Mouse (Mus musculus) intestine, embryonic 15.5 days (tissue): Measurements from ENCODE around the gene Ehbp1l1. TPM values are rescaled to one million over a fixed set of nuclear protein-coding genes. Genes with fewer than 3 reads are reported as not detected.

Source experiments
- ATAC-seq: fragments of 200-750 bp; cut with Nextera tagmentation; 2 replicates; pipeline ENCODE4 v1.8.0; 2017; ENCODE audit warnings: moderate TSS enrichment, moderate library complexity
- H3K27ac ChIP-seq: fragments of 300-500 bp; sonication (generic); 2 replicates; pipeline ENCODE4 v1.5.1; 2015; ENCODE audit warnings: mild to moderate bottlenecking, inconsistent platforms
- H3K27me3 ChIP-seq: fragments of 300-500 bp; sonication (generic); replicated peaks from 2 replicates; pipeline ENCODE4 v1.6.1; 2015; ENCODE audit warnings: inconsistent platforms
- H3K36me3 ChIP-seq: fragments of 300-500 bp; sonication (generic); 2 replicates; pipeline ENCODE4 v1.6.1; 2015; ENCODE audit warnings: inconsistent platforms
- H3K4me1 ChIP-seq: fragments of 300-500 bp; sonication (generic); replicated peaks from 2 replicates; pipeline ENCODE4 v1.6.1; 2015; ENCODE audit warnings: inconsistent platforms
- H3K4me2 ChIP-seq: fragments of 300-500 bp; sonication (generic); replicated peaks from 2 replicates; pipeline ENCODE4 v1.6.1; 2015; ENCODE audit warnings: mild to moderate bottlenecking, inconsistent platforms
- H3K4me3 ChIP-seq: fragments of 300-500 bp; sonication (generic); replicated peaks from 2 replicates; pipeline ENCODE4 v1.5.1; 2015; ENCODE audit warnings: inconsistent platforms
- H3K9ac ChIP-seq: fragments of 300-500 bp; sonication (generic); 2 replicates; pipeline ENCODE4 v1.6.1; 2015; ENCODE audit warnings: inconsistent platforms
- H3K9me3 ChIP-seq: fragments of 300-500 bp; sonication (generic); 2 replicates; pipeline ENCODE4 v1.6.1; 2016; ENCODE audit warnings: inconsistent platforms
- WGBS: fragments of 180-500 bp; shearing (Covaris S2); methylation state at CpG from one replicate; pipeline ENCODE4 v1.1.7; 2015; 5-methylcytosine and 5-hydroxymethylcytosine counted together
- polyA plus RNA-seq: library from polyadenylated mRNA; unstranded; fragments of >200 nt; fragmentation: Nextera tagmentation; extraction: Ambion mirVana; gene quantifications from 2 replicates; pipeline ENCODE4 v1.2.1, GENCODE M21; 2015

Ehbp1l1 gene
- polyA plus RNA-seq, 1 experiment from 2014 or later, result 38.6 TPM

DNA sequence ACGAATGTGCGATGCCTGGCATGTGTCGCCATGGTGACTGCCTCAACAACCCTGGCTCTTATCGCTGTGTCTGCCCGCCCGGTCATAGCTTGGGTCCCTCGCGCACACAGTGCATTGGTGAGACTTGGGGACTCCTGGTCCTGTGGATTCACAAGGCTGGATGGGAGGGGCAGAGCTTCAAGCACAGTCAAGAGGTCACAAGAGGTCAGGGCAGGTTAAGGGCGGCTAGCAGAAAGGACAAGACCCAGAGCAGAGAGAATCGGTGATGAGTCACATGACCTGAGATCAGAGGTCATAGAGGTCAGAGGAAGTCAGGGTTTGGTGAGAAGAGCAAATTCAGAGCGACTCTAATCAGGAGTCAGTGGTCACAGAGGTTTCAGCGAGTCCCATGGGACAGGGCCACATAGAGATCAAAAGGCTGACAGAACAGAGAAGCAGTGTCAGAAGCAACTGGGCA, 20.8 kb upstream of the Ehbp1l1 start:
- Histone ChIP-seq H3K36me3 (no peaks in the 10 kb centered on the region), H3K27me3 (peaks cover 33% of the 10 kb centered on the region), H3K9ac (no peak overlapping the region), H3K4me2 (no peak overlapping the region), H3K27ac (no peak overlapping the region), H3K4me1 (peaks cover 32% of the 10 kb centered on the region), H3K9me3 (no peaks in the 10 kb centered on the region), H3K4me3 (no peak overlapping the region)
- ATAC-seq, result no peak
- 37% methylated on average over 12 of the region's 12 CpGs for WGBS

DNA sequence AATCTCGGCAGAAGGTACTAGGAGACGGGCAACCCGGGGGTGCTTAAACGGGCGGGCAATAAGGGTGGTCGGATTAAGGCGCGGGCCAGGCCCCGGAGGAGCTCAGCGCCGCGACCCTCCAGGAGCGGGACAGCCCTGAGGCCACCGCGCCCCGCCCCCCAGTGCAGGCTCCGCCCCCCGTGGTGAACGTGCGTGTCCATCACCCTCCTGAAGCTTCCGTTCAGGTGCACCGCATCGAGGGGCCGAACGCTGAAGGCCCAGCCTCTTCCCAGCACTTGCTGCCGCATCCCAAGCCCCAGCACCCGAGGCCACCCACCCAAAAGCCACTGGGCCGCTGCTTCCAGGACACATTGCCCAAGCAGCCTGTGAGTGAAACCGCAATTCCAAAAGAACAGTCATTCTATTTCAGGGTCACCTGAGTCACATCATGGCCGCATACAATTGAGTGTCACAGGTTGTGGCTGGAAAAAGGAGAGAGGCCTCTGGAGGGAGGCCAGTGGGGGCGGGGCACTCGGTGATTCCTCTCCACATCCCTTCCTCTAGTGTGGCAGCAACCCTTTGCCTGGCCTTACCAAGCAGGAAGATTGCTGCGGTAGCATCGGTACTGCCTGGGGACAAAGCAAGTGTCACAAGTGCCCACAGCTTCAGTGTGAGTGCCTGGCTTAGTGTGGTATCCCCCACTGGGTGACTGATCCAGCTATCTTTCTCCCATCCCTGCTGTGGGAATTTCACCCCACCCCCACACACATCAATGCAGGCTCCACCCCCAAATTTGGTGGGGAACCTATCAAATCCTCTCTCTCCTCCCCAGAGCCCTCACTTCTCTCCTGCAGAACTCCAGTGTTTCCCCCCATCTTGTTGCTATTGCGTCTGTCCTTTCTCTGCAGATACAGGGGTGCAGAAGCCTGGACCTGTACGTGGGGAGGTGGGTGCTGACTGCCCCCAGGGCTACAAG, 19.9 kb upstream of the Ehbp1l1 start:
- WGBS, result 9% methylated on average over 35 of the region's 36 CpGs
- no peaks in the 10 kb centered on the region for H3K36me3 ChIP-seq
- no peak overlapping the region for H3K27ac ChIP-seq
- H3K4me3 ChIP-seq, result peak overlapping the region; percentile 21
- peaks cover 32% of the 10 kb centered on the region for H3K4me1 ChIP-seq
- no peak for ATAC-seq
- H3K9me3 ChIP-seq, result no peaks in the 10 kb centered on the region
- no peak overlapping the region for H3K9ac ChIP-seq
- H3K4me2 ChIP-seq, result peak overlapping the region; percentile 61
- H3K27me3 ChIP-seq, result peaks cover 28% of the 10 kb centered on the region

DNA sequence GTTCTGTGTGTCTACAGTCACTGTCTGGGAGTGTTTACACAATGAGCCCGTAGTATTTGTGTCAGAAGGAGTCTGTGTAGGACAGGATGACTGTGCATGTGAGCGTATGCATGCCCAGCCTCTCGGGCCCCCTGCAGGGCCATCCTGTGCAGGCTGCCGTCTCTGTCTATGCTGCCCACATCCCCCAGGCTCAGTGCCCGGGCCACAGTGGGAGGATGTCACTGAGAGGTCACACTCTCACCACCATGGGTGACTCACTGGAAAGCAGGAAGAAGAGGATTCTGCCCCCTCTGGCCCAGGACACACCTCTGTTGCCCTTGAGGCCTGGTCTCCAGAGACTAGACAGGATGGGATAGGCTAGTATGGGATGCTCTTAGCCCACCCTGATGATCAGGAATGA, 17.5 kb upstream of the Ehbp1l1 start:
- H3K4me3 ChIP-seq, result no peak overlapping the region
- peaks cover 42% of the 10 kb centered on the region for H3K4me1 ChIP-seq
- ATAC-seq, result no peak

DNA sequence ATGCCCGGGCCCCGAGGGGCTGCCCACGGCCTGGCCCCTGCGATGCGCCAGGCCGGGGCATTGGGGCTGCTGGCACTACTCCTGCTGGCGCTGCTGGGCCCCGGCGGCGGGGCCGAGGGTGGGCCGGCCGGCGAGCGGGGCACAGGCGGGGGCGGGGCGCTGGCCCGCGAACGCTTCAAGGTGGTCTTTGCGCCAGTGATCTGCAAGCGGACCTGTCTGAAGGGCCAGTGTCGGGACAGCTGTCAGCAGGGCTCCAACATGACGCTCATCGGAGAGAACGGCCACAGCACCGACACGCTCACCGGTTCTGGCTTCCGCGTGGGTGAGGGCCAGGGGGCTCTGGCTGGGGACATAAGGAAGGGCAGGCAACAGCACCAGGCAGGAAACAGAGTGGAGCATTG, 16.1 kb upstream of the Ehbp1l1 start:
- H3K4me3 ChIP-seq, result peak overlapping the region; percentile 62
- peaks cover 7% of the 10 kb centered on the region for H3K27me3 ChIP-seq
- peak overlapping the region; percentile 85 for H3K9ac ChIP-seq
- peak overlapping the region; percentile 94 for H3K27ac ChIP-seq
- H3K36me3 ChIP-seq, result no peaks in the 10 kb centered on the region
- peaks cover 42% of the 10 kb centered on the region for H3K4me1 ChIP-seq
- WGBS, result 2% methylated on average over 32 of the region's 32 CpGs
- peak; percentile 51 for ATAC-seq
- no peaks in the 10 kb centered on the region for H3K9me3 ChIP-seq
- H3K4me2 ChIP-seq, result peak overlapping the region; percentile 96

More for the DNA sequence above, 17.5 kb upstream of the Ehbp1l1 start:
- Histone ChIP-seq H3K27me3 (peaks cover 7% of the 10 kb centered on the region), H3K27ac (no peak overlapping the region), H3K4me2 (peak overlapping the region; percentile 96), H3K36me3 (no peaks in the 10 kb centered on the region), H3K9ac (no peak overlapping the region), H3K9me3 (no peaks in the 10 kb centered on the region)
- WGBS, result 36% methylated on average over 5 of the region's 5 CpGs

DNA sequence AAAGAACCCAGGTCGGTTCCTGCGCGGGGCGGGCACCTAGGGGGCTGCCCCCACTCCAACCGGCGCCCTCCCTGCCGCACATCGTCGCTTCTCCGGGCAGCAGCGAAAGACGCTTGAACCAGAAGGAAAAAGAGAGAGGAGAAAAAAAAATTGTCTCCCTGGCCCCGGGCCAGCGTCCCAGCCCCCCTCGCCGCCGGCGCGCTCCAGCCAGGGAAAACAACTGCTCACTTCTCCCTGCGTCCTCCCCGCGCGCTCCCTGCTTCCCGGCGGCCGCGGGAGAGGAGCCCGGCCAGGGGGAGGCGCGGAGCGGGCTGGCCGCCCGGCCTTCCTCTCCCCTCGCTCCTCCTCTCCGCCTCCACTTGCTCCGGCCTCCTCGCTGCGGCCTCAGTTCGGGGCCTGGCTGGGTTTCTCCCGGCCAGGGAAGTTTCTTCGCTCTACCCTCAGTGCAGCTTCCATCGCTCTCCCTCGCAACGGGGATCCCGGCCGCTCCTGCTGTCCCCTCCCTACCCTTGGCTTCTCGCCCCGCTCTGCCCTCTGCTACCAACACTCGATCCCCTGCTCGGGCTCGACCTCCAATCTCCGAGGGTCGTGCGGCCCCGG, 15.6 kb upstream of the Ehbp1l1 start:
- H3K4me1 ChIP-seq, result peaks cover 42% of the 10 kb centered on the region
- under 1% methylated on average over 54 of the region's 55 CpGs for WGBS
- peak overlapping the region; percentile 94 for H3K27ac ChIP-seq

DNA sequence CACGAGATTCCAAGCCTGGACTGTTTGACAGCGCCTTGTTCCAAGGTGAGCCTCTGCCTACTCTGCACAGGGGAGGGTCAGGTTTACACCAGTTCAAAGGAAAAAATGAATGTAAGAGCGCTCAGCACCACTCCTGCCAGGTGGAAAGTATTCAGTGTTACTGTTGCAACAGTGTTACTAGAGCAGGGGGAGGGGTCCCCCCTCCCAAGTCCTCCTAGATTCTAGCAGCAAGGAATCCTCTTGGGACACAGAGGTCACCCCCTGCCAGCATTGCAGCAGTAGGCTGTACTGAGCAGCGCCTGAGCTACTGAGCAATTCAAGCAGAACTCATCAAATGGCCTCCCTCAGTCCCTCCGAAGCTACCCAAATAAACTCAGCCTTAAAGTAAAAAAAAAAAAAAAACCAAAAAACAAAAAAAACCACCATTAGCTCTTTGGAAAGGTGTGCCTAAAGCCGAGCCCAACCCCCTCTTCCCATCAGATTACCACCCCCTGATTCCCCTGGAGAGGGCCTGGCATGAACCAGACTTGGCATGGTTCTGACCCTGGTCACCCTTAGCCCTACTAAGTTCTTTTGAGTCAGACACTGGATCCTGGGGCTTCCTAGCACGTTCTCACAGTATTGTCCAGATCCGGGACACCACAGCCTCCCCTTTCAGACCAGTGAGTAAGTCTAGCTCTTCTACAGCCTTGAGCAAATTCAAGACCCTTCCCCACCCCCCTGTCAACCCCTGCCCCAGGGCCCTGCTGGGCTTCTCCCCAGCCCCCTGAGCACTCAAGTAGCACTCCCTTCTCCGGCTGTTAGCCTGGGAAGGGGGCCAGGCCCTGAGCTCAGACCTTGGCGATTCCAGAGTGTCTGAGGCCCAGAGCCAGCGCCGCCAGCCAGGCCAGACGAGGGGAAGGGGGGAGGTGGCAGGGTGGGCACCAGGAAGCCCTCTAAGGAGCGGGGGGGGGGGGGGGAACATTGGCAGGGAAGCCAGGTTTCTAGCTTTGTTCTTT, 14.5 kb upstream of the Ehbp1l1 start, which contains the start of gene Ltbp3:
TSS of gene Ltbp3 (plus strand) at position 585 of the 998 bp plus-strand sequence.
- H3K9ac ChIP-seq, result peak within 1 kb of the TSS; percentile 85
- ATAC-seq, result peak; percentile 42; the same call in 1 of the 2 replicates
- H3K4me2 ChIP-seq, result peak within 1 kb of the TSS; percentile 96
- peaks cover 33% of the 10 kb centered on the region for H3K4me1 ChIP-seq
- H3K36me3 ChIP-seq, result no peaks in the 10 kb centered on the region
- H3K27me3 ChIP-seq, result peaks cover 8% of the 10 kb centered on the region
- no peaks in the 10 kb centered on the region for H3K9me3 ChIP-seq
- H3K27ac ChIP-seq, result peak within 1 kb of the TSS; percentile 94
- H3K4me3 ChIP-seq, result peak within 1 kb of the TSS; percentile 62
- 37% methylated on average over 12 of the region's 14 CpGs for WGBS

More for the DNA sequence above, 15.6 kb upstream of the Ehbp1l1 start:
- peak overlapping the region; percentile 85 for H3K9ac ChIP-seq
- peak overlapping the region; percentile 96 for H3K4me2 ChIP-seq
- H3K4me3 ChIP-seq, result peak overlapping the region; percentile 62
- peaks cover 8% of the 10 kb centered on the region for H3K27me3 ChIP-seq
- no peaks in the 10 kb centered on the region for H3K9me3 ChIP-seq
- H3K36me3 ChIP-seq, result no peaks in the 10 kb centered on the region
- peak; percentile 83 for ATAC-seq

DNA sequence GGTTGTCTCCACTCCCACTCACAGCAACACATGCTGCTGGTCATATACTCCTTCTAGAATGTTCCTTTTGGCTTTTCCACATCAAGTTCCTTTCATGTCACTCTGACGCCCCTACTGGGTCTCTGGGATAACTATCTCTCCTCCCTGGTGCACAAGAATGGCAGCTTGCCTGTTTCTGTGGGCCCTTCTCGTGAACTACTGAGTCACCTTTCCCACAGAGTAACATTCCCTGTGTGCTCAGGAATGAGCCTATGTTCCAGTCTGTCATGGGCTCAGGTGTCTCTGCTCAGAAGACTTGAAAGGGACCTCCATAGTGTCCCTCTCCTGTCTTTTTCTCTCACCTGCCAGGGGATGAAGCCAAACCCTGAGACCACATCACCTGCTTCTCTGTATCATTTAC, 13.3 kb upstream of the Ehbp1l1 start:
- ATAC-seq, result no peak
- no peaks in the 10 kb centered on the region for H3K9me3 ChIP-seq
- no peak overlapping the region for H3K4me2 ChIP-seq
- peaks cover 29% of the 10 kb centered on the region for H3K4me1 ChIP-seq
- no peak overlapping the region for H3K4me3 ChIP-seq
- H3K27me3 ChIP-seq, result peaks cover 3% of the 10 kb centered on the region; the same call in 1 of the 2 replicates
- WGBS, result 60% methylated on average over 2 of the region's 2 CpGs
- no peak overlapping the region for H3K27ac ChIP-seq
- no peak overlapping the region for H3K9ac ChIP-seq
- H3K36me3 ChIP-seq, result no peaks in the 10 kb centered on the region

DNA sequence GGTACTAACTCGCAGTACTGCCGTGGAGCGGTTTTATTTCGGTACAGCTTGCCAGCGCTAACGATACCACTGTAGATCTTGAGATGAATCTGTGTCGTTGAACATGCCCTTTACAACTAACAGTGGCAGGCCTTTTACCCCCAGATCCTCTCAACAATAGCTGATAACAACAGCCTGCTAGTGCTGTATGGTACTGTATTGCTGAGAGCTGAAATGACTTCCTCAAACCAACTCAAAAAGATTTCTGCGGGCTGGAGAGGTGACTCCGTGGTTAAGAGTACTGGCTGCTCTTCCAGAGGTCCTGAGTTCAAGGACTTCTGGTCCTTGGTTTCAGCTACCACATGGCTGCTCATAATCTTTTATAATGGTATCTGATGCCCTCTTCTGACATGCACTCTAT, 8.2 kb upstream of the Ehbp1l1 start:
- Histone ChIP-seq H3K9me3 (no peaks in the 10 kb centered on the region), H3K4me1 (peaks cover 16% of the 10 kb centered on the region), H3K4me3 (no peak overlapping the region), H3K9ac (no peak overlapping the region), H3K36me3 (no peaks in the 10 kb centered on the region), H3K4me2 (no peak overlapping the region), H3K27me3 (peaks cover 3% of the 10 kb centered on the region; the same call in 1 of the 2 replicates), H3K27ac (no peak overlapping the region)
- WGBS, result 81% methylated on average over 9 of the region's 9 CpGs
- no peak for ATAC-seq

DNA sequence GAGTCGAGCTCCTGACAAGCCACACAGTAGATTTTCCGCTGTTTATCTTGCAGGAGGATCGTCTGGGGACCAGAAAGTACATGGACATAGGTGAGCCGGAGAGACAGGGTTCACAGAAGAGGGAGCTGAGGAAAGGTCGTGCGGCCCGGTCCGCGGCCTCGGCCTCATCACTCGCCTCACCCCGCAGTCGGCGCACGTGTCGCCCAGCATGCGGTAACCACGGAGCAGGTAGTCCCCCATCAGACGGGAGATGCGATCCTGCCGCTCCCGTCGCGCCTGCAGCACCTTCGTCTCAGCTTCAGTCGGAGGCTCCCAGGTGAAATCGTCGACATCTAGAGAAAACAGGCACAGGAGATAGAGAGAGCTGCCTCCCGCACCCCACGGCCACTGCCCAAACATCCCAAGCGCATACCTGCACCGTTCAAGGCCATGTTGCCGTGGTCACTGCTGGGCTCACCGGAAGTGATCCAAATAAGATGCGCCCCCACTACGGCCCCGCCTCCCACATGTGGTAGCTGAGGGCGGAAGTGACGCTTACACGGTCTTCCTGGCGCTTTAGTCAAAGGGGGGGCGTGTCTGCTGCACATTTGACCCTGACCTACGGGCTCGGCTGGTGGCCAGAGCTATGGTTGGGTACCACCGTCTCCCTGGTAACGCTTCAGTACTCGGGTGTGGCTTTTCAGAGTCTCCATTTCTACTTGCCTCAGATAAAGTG, 5.3 kb upstream of the Ehbp1l1 start:
- under 1% methylated on average over 47 of the region's 47 CpGs for WGBS
- Histone ChIP-seq H3K9me3 (no peaks in the 10 kb centered on the region), H3K27me3 (no peaks in the 10 kb centered on the region), H3K4me2 (peak overlapping the region; percentile 90), H3K4me1 (peaks cover 39% of the 10 kb centered on the region), H3K4me3 (peak overlapping the region; percentile 84), H3K9ac (peak overlapping the region; percentile 73), H3K27ac (0 out of 2 replicates have a peak overlapping the region, but pooled peaks have one; percentile 41), H3K36me3 (no peaks in the 10 kb centered on the region)
- peak; percentile 86 for ATAC-seq

DNA sequence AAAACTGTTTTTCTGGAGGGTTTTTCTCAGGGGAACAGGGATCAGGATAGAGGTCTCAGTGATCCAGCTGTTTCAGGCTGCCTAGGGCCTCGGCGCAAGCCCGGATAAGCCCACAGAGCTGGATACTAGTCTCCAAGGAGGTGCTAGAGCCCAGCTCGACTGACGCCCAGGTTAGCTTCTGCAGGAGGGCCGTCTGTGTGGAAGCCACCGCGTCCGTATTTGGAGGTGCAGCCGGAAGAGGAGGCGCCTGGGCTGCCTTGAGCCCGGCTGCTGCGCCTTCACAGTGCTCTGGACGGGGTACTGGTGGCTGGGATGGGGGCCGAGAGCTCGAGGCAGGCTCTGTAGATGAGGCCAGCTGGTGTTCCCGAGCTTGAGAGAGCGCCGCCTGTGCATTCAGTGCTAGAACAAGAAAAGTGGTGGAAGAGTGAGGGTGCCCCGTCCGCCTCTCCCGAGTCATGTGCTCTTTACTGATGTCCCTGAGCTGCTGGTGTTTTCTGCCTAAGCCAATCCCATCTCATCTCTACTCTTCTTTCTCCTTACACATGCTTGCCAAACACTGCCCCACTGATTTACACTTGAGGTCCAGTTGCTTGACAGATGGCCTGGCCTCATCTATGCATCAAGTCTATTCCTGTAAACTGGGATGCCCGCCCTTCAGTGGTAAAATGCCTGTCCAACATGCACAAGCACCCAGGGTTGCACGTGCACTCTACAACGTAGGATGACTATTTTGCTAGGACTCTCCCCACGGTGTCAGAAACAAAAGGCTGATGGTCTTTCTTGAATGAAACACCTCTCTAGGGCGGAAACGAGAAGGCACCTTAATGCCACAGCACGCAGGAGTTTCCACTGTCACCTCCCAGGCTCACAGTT, 4.4 kb upstream of the Ehbp1l1 start:
- 73% methylated on average over 29 of the region's 29 CpGs for WGBS
- Histone ChIP-seq H3K9me3 (no peaks in the 10 kb centered on the region), H3K27ac (no peak overlapping the region), H3K4me2 (peak overlapping the region; percentile 90), H3K9ac (peak overlapping the region; percentile 73), H3K27me3 (no peaks in the 10 kb centered on the region), H3K36me3 (no peaks in the 10 kb centered on the region), H3K4me3 (peak overlapping the region; percentile 84), H3K4me1 (peaks cover 45% of the 10 kb centered on the region)
- ATAC-seq, result no peak
